Mouse (Mus musculus): ENCODE data around the gene Clic6.

- no peak for TF ChIP-seq CTCF (IDR thresholded peaks at IDR 0.05; ENCODE audit: low read depth, low read length)
- no peak for TF ChIP-seq GATA1 (IDR thresholded peaks at IDR 0.05; ENCODE audit: borderline replicate concordance, low read length)
Observed at GRCm38 (mm10) chr16:92442150-92442549, 43.4 kb upstream of the Clic6 start.

All from G1E (cell line).